Comparison of ENCODE assay signal across 10 mouse cellular contexts in the genomic region with DNA sequence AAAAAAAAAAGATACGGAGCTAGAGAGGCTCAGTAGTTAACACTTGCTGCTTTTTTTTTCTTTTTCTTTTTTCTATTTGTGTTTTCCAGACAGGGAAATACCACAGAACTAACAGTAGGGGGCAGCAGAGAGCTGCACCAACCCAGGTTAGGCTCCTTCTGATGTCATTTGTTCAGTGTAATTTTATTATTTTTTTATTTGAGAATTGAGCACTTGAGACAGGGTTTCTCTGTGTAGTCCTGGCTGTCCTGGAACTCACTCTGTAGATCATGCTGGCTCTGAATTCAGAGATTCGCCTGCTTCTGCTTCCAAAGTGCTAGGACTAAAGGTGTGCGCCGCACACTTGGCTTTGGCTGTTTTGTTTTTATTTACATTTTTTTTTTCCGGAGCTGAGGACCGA. TPM values are rescaled to one million over a fixed set of nuclear protein-coding genes. Genes with fewer than 3 reads are reported as not detected.
DNase-seq lines count a peak whose midpoint lies in the region; ATAC-seq and TF ChIP-seq lines count a peak whose summit lies in the region.
"Had no signal": no experiment of that assay in that cellular context is flagged by ENCODE, and none has a peak within 500 bp of the region (broad histone marks: within the 10 kb centered on the region; RNA-seq: fewer than 3 reads in every experiment).

No protein-coding gene starts in this region.

- TF ChIP-seq EP300 in stomach, postnatal 0 days (optimal IDR thresholded peaks at IDR 0.05) = no peak

- H3K9ac ChIP-seq in stomach, postnatal 0 days (ENCODE audit: low read length) = no peak overlapping the region

- peak; percentile 45 for DNase-seq in heart, postnatal 4 days
- DNase-seq in heart, adult 11 months = no peak
- DNase-seq in thymus, postnatal 0 days (ENCODE audit: low spot score) = peak; percentile 58
- no peak for DNase-seq in thymus, postnatal 36 days
- peak; percentile 20 to 31 for DNase-seq in cerebellum, postnatal 36 days
- DNase-seq in stomach, postnatal 0 days (ENCODE audit: low spot score) = no peak
- no peak for DNase-seq in left cerebral cortex, postnatal 4 days
- no peak for DNase-seq in urinary bladder, postnatal 14 days (ENCODE audit: low spot score)

- no peaks in the 10 kb centered on the region for H3K4me1 ChIP-seq in stomach, postnatal 0 days (replicated peaks; ENCODE audit: control insufficient read depth, insufficient read depth)

- no peaks in the 10 kb centered on the region for H3K9me3 ChIP-seq in stomach, postnatal 0 days (ENCODE audit: control insufficient read depth, low read length)

- intact Hi-C loops in left cerebral cortex, postnatal 4 days (cut with DNase I) = no loop called here

- no peak overlapping the region for H3K4me3 ChIP-seq in stomach, postnatal 0 days (ENCODE audit: low read depth, low read length)

- WGBS in stomach, postnatal 0 days = 65% methylated on average over 6 of the region's 6 CpGs

- no peak overlapping the region for H3K4me2 ChIP-seq in stomach, postnatal 0 days (replicated peaks; ENCODE audit: low read depth)

- no peaks in the 10 kb centered on the region for H3K27me3 ChIP-seq in stomach, postnatal 0 days (ENCODE audit: control insufficient read depth, insufficient read depth, low read length)

- H3K27ac ChIP-seq in stomach, postnatal 0 days (replicated peaks) = no peak overlapping the region

- peak; percentile 83 for TF ChIP-seq CTCF in stomach, postnatal 0 days (IDR thresholded peaks at IDR 0.05; ENCODE audit: low read depth)

- no peak for ATAC-seq in stomach, postnatal 0 days (ENCODE audit: low FRiP score, low TSS enrichment)

- H3K36me3 ChIP-seq in stomach, postnatal 0 days (ENCODE audit: control insufficient read depth, insufficient read depth, low read length) = no peaks in the 10 kb centered on the region

RNA-seq across cellular contexts. Expression of a gene that starts 9.7 kb away (rescaled TPM):
- not detected for total RNA-seq in heart, postnatal 4 days (2021)
- polyA plus RNA-seq in thymus, postnatal 0 days (2015; fragmentation: Nextera tagmentation; extraction: Ambion mirVana) = 0.17 TPM in 1 of 2 replicates, not detected in the other
- 0.52 and 0.56 TPM in 2 replicates for polyA plus RNA-seq in stomach, postnatal 0 days (2015; fragmentation: Nextera tagmentation; extraction: Ambion mirVana)
- total RNA-seq in left cerebral cortex, postnatal 4 days (2021) = under 1 TPM; 0.48 to 0.62 TPM
- total RNA-seq: hematopoietic stem cell, adult 5-6 weeks had no signal
- polyA plus RNA-seq: liver, embryonic 16.5 days had no signal

RNA-seq across cellular contexts. Expression of a gene that starts 9.8 kb away (rescaled TPM):
- total RNA-seq in heart, postnatal 4 days (2021) = not detected
- polyA plus RNA-seq in thymus, postnatal 0 days (2015; fragmentation: Nextera tagmentation; extraction: Ambion mirVana) = 0.08 TPM in 1 of 2 replicates, not detected in the other
- polyA plus RNA-seq in stomach, postnatal 0 days (2015; fragmentation: Nextera tagmentation; extraction: Ambion mirVana) = not detected in 2 replicates
- not detected for total RNA-seq in left cerebral cortex, postnatal 4 days (2021)
- total RNA-seq: hematopoietic stem cell, adult 5-6 weeks had no signal
- polyA plus RNA-seq: liver, embryonic 16.5 days had no signal

RNA-seq across cellular contexts. Expression of a gene that starts 57.1 kb away (rescaled TPM):
- total RNA-seq in heart, postnatal 4 days (2021) = 100 to 1,000 TPM; 203 to 206 TPM
- polyA plus RNA-seq in thymus, postnatal 0 days (2015; fragmentation: Nextera tagmentation; extraction: Ambion mirVana) = 458 and 464 TPM in 2 replicates
- polyA plus RNA-seq in stomach, postnatal 0 days (2015; fragmentation: Nextera tagmentation; extraction: Ambion mirVana) = 198 and 202 TPM in 2 replicates
- 100 to 1,000 TPM; 232 to 249 TPM for total RNA-seq in left cerebral cortex, postnatal 4 days (2021)

Comparison
In these comparisons a context has a peak if more than half of its experiments do, and no peak if none do; other contexts are left out.
1. DNase-seq: peak in heart, postnatal 4 days (single experiment), thymus, postnatal 0 days (single experiment) and cerebellum, postnatal 36 days (2 of 2); none in heart, adult 11 months (single experiment), thymus, postnatal 36 days (0 of 2), stomach, postnatal 0 days (single experiment), left cerebral cortex, postnatal 4 days (single experiment) and urinary bladder, postnatal 14 days (single experiment).